Mouse (Mus musculus) T-cell, adult 66 days (primary cell): ENCODE data around the gene Spaca1. TPM values are rescaled to one million over a fixed set of nuclear protein-coding genes. Genes with fewer than 3 reads are reported as not detected.

Experiments used
- total RNA-seq, 2 experiments: library from RNA; stranded (reverse); gene quantifications; 3 replicates in 1 of 2; 4 replicates in 1 of 2; pipeline ENCODE4 v1.2.4; 2023

Spaca1 gene
- under 1 TPM; 0.47 to 0.68 TPM for total RNA-seq

GRCm38 (mm10) chr4:34049571-34050255, at the start of gene Spaca1:
TSS of gene Spaca1 (minus strand) at chr4:34050191.

Other genes starting within 250 kb of the Spaca1 start
- not detected for gene Cnr1, start 125.6 kb downstream of the Spaca1 start, total RNA-seq